Mouse (Mus musculus) ovary, postnatal 14 days (tissue): ENCODE results near the gene Map3k12.
A peak's percentile ranks its signal among the peaks of the same experiment; 100 is the strongest.

Experiments
- DNase-seq: peaks from one replicate; pipeline ENCODE4 v3.0.0; 2022; ENCODE audit warnings: low spot score

Gene Map3k12

DNA sequence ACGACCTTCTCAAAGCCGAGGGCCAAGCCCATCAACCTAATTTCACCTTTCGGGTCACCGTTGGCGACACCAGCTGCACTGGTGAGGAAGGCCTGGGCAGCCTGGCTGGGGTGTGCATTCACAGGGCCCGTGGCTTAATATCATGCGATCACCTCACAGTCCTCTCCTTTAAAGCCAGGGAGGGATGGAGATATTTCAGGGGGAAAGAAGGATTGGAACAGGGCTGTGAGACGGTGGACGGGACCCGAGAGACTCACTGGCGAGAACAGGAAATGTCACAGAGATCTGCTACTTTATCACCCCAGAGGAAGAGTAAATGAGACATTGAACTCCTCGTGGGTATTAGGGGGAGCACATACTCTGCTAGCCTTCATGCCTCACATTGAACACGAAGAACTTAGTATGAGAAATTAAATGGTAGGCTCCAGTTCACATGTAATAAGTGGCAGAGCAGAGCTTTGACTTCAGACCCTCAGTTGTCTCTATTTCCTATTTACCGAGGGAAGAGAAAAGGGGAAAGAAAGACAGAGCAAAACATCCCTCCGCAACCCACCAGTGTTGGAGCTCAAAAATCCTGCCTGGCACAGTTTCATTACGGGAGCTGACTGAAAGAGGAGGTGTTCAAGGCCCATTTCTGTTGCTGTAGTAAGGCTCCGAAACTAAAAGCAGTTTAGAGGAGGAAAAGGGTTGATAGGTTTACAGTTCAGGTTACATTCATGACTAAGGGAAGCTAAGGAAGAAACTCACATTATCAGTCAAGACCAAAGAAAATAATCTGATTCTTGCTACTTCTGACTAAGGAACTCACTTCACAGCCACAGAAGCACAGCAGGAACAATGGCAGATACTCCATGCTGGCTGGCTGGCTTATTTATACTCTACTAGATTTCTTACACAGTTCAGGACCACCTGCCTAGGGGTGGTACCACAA lies 2.6 kb upstream of the Map3k12 start:
- no peak for DNase-seq

DNA sequence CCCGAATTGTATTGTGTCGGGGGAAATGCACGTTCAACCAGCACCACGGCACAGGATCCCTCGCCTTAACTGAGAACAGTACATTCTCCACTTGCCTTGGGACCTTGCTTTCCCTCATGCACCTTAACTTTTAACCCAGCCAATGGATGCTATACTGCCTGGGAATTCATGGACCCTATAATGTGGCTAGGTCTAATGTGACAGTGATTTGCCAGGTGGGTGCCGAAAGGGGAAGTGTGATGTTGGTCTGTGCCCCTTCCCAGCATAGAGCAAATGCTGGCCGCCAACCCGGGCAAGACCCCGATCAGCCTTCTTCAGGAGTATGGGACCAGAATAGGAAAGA lies 2.0 kb upstream of the Map3k12 start:
- DNase-seq: no peak

DNA sequence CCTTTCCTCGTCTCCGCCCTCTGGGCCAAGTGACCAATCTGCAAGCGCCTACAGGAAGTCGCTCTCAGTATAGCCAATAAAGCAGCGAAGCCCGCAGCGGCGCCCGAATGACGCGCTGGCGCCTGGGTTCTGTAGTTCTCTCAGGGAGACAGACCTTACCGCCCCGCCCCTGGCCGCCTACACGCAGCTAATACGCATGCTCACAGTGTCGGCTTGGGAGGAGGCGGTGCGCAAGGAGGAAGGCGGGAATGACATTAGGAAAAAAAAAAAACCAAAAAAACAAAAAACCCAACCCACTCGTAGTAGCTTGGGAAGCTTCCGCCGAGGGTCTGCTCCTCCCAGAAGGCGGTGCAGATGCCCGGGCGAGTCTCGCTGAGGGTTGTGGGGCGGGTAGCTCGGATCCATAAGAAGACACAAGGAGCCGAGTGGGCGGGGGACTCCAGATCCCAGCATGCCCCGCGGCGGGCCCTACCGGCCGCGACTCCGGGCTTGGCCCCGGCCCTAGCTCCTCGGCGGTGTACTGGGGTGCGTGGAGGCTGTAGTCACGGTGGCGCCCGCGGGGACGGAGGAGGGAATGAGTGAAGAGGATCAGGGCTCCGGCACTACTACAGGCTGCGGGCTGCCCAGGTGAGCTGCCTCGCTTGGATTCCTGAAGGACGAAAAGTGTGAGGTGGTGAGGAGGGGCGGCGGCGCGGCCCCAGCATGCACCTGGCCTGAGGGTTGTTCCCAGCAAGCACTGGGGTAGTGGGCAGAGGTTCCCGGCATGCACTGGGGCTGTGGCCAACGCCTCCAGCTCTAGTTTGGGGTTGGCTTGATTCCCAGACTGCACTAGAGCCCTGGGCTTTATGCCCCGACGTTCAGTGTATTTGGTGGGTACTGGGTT lies 1.4 kb upstream of the Map3k12 start, which contains the start of gene Tarbp2:
Gene Tarbp2 (plus strand): TSS at position 217 of the 883 bp plus-strand sequence.
- peak; percentile 97 for DNase-seq

DNA sequence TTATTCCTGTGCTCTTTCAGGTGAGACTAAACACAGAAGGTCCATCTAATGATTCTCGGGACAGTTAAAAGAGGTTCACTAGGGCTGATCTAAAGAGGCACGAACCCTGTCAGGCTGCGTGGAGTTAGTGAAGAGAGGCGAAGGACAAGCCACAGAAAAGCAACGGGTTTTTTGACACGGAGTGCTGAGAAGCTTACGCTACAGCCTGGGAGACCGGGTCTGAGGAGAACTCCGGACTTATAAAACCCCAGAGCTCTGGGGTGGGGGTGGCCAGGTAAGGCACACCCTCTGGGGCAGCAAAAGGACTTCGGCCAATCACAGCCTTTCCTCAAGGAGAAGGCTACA lies 739 bp upstream of the Map3k12 start:
- no peak for DNase-seq

DNA sequence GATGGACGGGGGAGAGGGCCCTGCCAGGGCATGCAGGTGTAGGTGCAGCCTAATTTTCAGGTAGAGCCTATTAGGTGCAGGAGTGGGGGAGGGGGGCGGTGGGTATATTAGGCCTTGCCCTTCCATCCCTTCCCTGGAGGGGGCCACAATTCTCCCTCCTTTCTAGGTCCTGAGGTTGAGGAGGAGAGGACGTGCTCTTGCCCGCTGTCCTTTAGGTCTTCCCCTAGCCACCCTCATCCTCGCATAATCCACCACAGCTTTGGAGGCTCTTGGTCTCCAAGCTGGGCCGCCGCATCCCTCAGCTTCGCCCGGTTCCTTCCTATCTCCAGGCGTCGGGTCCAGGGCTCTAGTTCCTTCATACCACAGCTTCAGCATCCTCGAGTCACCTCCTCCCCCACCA lies 571 bp downstream of the Map3k12 start:
- DNase-seq: no peak

DNA sequence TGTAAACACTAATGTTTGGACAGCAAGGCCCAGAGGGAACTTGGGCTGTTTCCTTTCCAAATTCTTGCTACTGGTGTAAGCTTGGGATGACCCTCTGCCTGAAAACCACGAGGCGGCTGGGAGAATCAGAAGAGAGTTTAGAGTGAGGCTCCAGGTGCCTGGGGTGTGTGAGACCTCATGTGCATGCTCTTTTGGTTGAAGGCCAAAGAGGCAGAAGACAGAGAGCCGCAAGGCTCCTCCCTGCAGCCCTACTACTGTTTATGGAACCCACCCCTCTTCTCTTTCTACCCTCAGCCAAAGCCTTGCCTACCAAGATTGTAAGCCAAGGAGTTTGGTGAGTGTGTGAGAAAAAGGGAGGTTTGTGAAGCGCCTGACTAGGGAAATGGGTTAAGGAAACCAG lies 1.1 kb downstream of the Map3k12 start:
- DNase-seq: no peak

DNA sequence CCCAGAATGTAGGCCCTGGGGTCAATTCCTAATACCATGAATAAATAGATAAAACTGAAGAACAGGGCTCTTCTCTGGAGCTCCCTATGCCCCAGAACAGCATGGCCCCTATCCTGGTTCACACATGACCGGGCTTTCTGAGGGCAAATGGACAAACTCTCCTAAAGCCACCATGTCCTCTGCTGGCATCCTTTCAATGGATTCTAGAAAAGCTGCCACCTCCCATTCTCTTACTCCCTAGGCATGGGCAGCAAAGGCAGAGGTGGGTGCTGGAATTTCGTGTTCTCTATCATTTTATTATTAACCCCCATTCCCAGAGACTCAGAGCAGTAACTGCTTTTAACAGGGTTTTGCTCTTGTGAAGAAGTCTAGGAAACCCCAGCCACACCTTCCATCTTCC lies 1.6 kb downstream of the Map3k12 start:
- DNase-seq: no peak

DNA sequence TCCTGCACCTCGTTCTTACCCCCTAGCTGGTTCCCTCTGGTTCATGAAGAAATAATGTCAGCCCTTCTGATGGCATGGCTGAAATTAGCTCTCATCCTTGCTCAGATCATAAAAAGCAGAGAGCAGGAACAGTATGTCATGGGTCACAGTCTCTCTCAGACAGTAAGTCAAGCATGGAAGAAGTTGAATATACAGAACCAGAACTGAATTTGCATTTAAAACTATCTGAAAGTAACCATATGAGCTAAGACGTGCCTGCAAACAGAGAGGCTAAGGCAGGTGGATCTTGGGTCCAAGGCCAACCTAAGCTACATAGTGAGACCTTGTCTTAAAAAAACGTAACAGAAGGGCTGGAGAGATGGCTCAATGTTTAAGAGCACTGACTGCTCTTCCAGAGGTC lies 3.9 kb downstream of the Map3k12 start:
- no peak for DNase-seq

DNA sequence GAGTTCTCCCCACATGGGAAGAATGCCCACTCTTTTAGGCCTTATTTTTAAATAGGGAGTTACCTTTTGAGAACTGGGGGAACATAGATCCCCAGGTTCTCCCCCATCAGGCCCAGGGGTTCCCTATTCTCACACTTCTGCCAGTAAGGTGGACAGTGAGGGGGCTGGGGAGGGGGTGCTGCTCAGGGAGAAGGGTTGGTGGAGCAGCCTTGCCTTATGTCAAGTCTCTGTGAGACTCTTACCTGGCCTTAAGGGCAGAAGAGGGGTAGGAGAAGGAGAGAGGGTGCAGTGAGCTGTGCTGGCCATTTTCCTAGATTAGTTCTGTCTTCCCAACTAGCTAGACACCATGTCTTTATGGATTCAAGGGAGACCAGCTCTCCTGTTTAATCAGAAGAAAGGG lies 4.4 kb downstream of the Map3k12 start:
- DNase-seq: no peak

DNA sequence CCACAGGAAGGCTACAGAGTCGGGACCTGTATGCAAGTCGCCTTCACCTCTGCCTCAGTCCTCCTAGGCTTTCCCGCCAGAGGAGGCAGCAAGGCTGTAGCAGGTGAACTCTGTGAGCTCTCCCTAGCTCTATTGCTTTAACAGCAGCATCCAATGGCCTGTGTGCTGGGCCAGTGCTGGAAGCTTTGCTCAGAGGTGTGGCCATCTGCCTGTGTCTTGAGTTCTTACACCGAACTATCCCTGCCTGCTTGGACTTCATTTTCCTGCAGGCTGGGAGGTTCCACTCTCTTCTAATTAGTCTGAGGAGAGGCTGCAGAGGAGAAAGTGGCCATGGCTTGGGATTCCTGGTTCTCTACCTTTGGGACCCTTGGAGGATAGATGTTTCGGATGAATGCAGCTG lies 4.9 kb downstream of the Map3k12 start:
- DNase-seq: no peak

DNA sequence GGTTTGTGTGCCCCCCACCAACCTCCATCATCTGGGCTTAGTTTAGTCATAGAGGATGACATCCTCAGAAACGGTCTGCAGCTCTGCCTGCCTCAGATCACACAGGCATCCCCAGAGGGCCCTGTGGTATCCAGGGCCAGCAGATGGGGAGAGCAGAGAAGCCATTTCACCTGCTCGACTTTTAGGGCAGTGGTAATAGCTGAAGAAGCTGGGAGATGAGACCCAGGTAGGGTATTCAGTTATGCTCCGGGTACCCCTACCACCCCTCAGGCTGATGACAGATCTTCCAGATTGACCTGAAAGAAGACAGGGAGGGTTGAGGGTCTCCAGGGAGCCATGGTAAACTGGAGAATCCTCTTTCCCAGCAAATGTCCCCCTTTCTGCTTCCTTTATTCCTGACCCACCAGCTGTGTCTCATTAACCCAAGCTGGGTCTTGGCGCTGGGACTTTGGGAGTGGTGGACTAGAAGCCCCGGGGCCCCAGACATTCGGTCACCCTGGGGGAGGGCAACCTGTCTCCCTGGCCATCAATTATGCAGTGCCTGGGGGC lies 5.5 kb downstream of the Map3k12 start:
- DNase-seq: no peak

DNA sequence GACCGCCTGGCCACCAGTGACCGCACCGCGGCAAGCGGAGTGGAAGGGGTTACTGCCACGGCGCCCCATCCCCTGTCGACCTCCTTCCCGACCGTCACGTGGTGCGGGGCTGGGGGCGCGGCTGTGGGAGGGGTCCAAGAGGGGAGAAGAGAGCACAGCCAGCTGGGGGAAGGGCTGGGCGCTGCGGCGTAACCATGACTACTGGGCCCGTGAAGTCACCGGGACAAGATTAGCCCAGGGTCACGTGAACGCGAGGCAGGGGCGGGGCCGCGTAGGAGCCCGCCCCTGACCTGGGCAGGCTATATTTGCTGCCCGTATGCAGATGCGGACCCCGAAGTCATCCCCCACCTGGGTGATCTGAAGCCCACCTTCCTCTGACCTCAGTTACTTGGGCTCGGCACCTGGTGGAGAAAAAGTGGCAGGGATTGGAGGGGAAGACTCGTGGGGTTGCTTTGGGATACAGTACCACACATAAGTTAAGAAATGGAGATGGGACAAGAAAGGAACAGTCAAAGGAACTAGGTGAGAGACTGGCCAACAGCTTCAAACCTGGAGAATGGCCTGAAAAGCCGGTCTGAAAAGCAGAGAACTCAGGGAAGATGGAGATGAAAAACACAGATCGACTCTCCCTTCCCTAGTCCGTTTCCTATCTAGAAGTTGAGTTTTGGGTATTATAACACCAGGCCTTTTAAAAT lies 6.1 kb downstream of the Map3k12 start:
- DNase-seq: peak; percentile 84

DNA sequence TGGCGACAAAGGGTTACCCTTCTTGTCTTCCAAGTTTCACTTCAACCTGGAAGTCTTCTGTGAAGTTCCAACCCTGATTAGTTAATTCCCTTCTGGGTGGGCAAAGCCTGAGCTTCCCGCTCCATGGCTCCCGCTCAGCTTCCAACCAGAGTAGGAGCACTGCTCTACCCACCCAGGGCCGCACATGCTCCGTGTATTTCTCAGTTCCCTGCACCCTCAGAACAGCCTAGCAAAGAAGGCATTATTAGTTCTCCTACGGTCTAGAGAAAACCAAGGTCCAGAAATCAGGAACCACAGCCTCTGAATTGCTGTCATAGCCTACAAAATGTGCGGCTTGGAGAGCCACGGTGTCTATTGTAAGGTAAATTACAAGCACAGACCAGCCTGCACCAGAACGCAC lies 6.8 kb downstream of the Map3k12 start:
- DNase-seq: no peak

DNA sequence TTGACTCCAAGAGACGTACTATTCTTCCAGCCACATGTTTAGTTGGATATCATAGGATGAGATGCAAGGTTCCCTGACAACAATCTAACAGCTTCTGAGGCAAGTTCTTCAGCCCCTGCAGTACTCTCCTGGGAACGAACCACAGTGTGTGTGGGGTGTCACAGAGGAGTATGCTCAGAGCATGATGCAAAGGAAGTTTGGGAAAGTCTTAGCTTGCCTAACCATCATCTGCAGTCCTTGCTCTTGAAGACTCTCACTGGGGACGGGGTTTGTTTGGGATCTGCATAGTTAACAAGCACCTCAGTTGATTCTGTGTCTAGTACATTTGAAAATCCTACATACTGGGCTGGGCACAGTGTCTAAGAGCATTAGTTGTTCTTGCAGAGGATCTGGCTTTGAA lies 8.5 kb downstream of the Map3k12 start:
- no peak for DNase-seq

DNA sequence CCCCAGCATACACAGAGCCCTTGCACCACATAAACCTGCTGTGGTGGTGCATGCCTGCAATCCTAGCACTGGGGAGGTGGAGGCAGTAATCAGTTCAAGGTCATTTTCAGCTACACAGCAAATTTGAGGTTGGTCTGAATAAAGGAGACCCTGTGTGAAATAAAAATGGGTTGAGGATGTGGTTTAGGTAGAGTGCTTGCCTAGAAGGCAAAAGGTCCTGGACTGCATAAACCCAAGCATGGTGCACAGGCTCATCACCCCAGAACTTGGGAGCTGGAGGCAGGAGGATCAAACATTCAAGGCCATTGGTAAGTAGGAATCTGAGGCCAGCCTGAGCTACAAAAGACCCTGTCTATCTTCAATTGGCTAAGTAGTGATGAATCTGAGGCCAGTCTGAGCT lies 9.3 kb downstream of the Map3k12 start:
- no peak for DNase-seq

DNA sequence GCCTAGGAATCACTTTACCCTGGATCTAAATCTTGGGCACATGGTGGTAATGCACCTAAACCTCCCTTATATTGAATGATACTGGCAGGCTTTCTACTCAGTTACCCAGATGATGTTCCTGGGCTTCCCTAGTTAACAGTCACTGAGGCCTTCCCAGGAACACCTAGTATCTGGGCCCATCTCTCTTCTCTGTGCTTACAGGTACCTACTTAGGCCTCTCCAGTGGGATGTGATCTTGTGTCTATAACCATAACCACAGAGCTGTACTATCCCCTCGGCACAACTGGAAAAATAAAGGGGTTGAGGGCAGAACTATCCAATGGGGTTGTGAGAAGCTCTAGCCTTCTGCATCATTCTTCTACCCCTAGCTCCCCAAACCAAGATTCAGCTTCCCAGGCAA lies 10.0 kb downstream of the Map3k12 start:
- DNase-seq: no peak

DNA sequence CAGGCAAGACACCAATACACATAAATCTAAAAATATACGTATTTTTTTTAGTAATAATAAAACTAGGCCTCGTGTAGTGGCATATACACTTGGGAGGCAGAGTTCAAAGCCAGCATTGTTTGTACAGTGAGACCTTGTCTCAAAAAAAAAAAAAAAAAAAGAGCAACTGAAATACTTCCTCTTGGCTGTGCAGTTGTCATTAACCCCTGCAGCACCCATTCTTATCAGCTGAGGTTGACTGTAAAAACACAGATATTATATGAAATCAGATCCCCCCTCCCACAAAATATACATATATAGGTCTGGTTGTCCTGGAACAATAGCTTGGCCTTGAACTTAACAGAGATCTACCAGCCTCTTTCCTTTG lies 10.4 kb downstream of the Map3k12 start:
- DNase-seq: no peak

DNA sequence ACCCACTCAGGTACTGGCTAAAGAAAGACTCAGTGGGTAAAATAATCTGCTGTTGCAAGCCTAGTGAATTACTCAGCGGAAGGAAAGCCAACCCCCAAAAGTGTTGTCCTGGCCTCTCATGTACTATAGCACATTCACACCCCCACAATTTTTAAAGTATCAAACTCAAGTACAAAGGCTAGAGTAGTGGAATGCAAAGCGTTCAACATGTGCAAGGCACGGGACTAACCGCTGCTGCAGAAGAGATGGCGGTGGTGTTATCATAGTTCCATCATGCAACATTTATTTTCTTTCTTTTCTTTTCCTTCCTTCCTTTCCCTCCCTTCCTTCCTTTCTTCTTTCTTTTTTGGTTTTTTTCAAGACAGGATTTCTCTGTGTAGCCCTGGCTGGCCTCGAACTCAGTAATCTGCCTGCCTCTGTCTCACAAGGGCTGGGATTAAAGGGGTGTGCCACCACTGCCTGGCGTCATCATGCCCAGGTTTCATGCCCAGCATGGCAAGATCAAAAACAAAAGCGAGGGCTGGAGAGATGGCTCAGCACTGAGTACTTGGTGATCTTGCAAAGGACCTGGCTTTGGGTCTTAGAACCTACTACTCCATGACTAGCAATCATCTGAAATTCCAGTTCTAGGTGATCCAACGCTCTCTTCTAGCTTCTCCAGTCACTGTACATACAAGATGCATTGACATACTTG lies 10.9 kb downstream of the Map3k12 start:
- DNase-seq: no peak

DNA sequence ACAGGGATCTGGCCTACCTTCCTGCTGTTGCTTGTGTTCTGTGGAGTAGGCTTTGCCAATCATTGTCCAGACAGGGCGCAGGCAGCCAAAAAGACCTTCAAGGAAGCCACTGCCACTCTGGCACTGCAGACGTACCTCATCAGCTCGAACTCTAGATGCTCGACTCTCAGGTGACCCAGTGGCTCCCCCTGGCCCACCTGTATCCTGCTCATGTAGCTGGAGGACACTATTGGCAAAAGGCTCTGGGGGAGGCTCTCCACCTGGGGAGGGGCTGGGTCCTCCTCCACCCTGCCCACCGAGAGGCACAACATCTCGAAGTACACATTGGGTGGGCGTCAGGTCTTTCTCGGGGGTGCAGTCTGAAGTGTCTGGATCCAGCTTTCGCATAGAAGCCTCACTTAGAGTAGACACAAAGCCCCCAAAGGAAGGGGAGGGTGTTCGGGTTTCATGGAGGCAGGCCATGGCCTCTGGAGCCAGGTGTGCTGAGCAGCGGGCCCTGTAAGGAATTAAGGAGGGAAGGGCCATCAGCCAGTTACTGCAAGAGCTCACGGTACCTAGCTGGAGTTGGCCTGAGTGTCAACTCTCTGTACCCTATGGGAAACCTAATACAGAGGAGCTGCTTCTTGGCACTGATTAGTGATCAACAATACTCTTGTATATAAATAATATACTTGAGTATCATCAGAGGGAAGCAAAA lies 11.6 kb downstream of the Map3k12 start:
- no peak for DNase-seq

DNA sequence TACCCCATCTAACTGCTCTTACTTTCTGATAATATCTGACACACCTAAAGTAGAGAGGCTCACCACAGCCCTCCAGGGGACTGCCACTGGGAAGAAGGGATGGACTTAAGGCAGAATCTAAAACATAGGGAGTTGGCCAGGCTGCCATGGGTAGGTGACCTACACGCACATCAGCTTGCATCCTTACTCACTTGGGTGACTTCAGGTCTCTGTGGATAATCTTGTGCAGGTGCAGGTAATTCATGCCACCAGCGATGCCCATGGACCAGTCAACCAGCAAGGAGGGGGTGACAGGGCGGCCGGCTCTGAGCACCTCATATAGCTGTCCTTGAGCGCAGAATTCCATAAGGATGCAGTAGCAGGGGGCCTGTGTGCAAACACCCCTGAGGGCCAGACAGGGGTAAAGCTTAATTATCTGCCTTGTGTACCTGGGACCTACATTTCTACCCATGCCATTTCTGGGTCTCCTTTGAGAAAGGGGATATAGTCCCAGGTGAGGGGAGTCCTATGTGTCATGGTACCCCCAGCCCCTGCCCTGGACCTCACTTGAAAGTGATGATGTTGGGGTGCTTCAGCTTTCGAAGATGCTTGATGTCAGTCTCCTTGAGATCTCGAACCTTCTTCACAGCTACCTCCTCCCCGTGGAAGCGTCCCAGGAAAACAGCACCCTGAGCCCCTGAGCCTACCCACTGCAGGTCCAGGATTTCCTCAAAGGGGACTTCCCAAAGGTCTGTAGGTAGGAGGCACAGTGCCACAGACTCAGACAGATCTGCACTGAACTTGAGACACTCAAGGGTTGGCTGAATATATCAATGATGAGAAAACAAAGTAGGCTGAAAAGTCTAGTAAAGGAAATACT lies 12.7 kb downstream of the Map3k12 start:
- DNase-seq: no peak
